Mouse (Mus musculus): ENCODE measurements around the gene Zfyve9. TPM values are rescaled to one million over a fixed set of nuclear protein-coding genes. Genes with fewer than 3 reads are reported as not detected.

Zfyve9 gene
- 2.6 and 3.0 TPM in 2 replicates for polyA plus RNA-seq (2015; fragmentation: Nextera tagmentation; extraction: Ambion mirVana)

GRCm38 (mm10) chr4:108780057-108780863 lies at the start of gene Zfyve9:
Zfyve9 (minus strand) TSS chr4:108780798.
- Histone ChIP-seq H3K36me3 (ENCODE audit: control insufficient read depth, insufficient read depth, low read length) (no peaks in the 10 kb centered on the region), H3K9ac (ENCODE audit: low read length) (peak within 1 kb of the TSS; percentile 98), H3K27ac (replicated peaks) (peak within 1 kb of the TSS; percentile 97), H3K27me3 (ENCODE audit: control insufficient read depth, insufficient read depth, low read length) (no peaks in the 10 kb centered on the region), H3K4me1 (replicated peaks; ENCODE audit: control insufficient read depth, insufficient read depth) (no peaks in the 10 kb centered on the region), H3K9me3 (ENCODE audit: control insufficient read depth, low read length) (no peaks in the 10 kb centered on the region), H3K4me3 (ENCODE audit: low read depth, low read length) (peak within 1 kb of the TSS; percentile 93), H3K4me2 (replicated peaks; ENCODE audit: low read depth) (peak within 1 kb of the TSS; percentile 80)
- DNase-seq (ENCODE audit: low spot score) (peak; percentile 86), ATAC-seq (ENCODE audit: low FRiP score, low TSS enrichment) (peak; percentile 95)
- under 1% methylated on average over 88 of the region's 111 CpGs for WGBS
- TF ChIP-seq CTCF (IDR thresholded peaks at IDR 0.05; ENCODE audit: low read depth): peak; percentile 63
- no peak for TF ChIP-seq EP300 (optimal IDR thresholded peaks at IDR 0.05)

- Histone ChIP-seq H3K4me3 (ENCODE audit: low read depth, low read length) (no peak overlapping the region), H3K36me3 (ENCODE audit: control insufficient read depth, insufficient read depth, low read length) (peaks cover 18% of the 10 kb centered on the region; the same call in 1 of the 2 replicates), H3K4me1 (replicated peaks; ENCODE audit: control insufficient read depth, insufficient read depth) (no peaks in the 10 kb centered on the region), H3K9me3 (ENCODE audit: control insufficient read depth, low read length) (no peaks in the 10 kb centered on the region), H3K9ac (ENCODE audit: low read length) (no peak overlapping the region), H3K27me3 (ENCODE audit: control insufficient read depth, insufficient read depth, low read length) (no peaks in the 10 kb centered on the region), H3K4me2 (replicated peaks; ENCODE audit: low read depth) (no peak overlapping the region), H3K27ac (replicated peaks) (no peak overlapping the region)
- 71% methylated on average over 2 of the region's 2 CpGs for WGBS
- no peak for TF ChIP-seq EP300 (optimal IDR thresholded peaks at IDR 0.05)
- no peak for TF ChIP-seq CTCF (IDR thresholded peaks at IDR 0.05; ENCODE audit: low read depth)
- DNase-seq (ENCODE audit: low spot score) (no peak), ATAC-seq (ENCODE audit: low FRiP score, low TSS enrichment) (no peak)
Measured at GRCm38 (mm10) chr4:108826643-108827042, 46.0 kb upstream of the Zfyve9 start.

GRCm38 (mm10) chr4:108826096-108826495 lies 45.5 kb upstream of the Zfyve9 start:
- H3K36me3 ChIP-seq (ENCODE audit: control insufficient read depth, insufficient read depth, low read length): peaks cover 18% of the 10 kb centered on the region; the same call in 1 of the 2 replicates
- 86% methylated on average over 1 of the region's 1 CpGs for WGBS
- no peaks in the 10 kb centered on the region for H3K9me3 ChIP-seq (ENCODE audit: control insufficient read depth, low read length)
- no peak for TF ChIP-seq EP300 (optimal IDR thresholded peaks at IDR 0.05)
- no peak for TF ChIP-seq CTCF (IDR thresholded peaks at IDR 0.05; ENCODE audit: low read depth)
- DNase-seq (ENCODE audit: low spot score) (no peak), ATAC-seq (ENCODE audit: low FRiP score, low TSS enrichment) (no peak)
- H3K4me1 ChIP-seq (replicated peaks; ENCODE audit: control insufficient read depth, insufficient read depth): no peaks in the 10 kb centered on the region
- no peak overlapping the region for H3K4me3 ChIP-seq (ENCODE audit: low read depth, low read length)
- H3K4me2 ChIP-seq (replicated peaks; ENCODE audit: low read depth): no peak overlapping the region
- H3K27me3 ChIP-seq (ENCODE audit: control insufficient read depth, insufficient read depth, low read length): no peaks in the 10 kb centered on the region
- H3K9ac ChIP-seq (ENCODE audit: low read length): no peak overlapping the region
- no peak overlapping the region for H3K27ac ChIP-seq (replicated peaks)

GRCm38 (mm10) chr4:108825677-108826076 lies 45.1 kb upstream of the Zfyve9 start:
- Histone ChIP-seq H3K27ac (replicated peaks) (no peak overlapping the region), H3K27me3 (ENCODE audit: control insufficient read depth, insufficient read depth, low read length) (no peaks in the 10 kb centered on the region), H3K4me1 (replicated peaks; ENCODE audit: control insufficient read depth, insufficient read depth) (no peaks in the 10 kb centered on the region), H3K36me3 (ENCODE audit: control insufficient read depth, insufficient read depth, low read length) (peaks cover 18% of the 10 kb centered on the region; the same call in 1 of the 2 replicates), H3K4me2 (replicated peaks; ENCODE audit: low read depth) (no peak overlapping the region), H3K9ac (ENCODE audit: low read length) (no peak overlapping the region), H3K9me3 (ENCODE audit: control insufficient read depth, low read length) (no peaks in the 10 kb centered on the region), H3K4me3 (ENCODE audit: low read depth, low read length) (no peak overlapping the region)
- 79% methylated on average over 3 of the region's 3 CpGs for WGBS
- no peak for DNase-seq (ENCODE audit: low spot score)
- no peak for ATAC-seq (ENCODE audit: low FRiP score, low TSS enrichment)
- TF ChIP-seq CTCF (IDR thresholded peaks at IDR 0.05; ENCODE audit: low read depth): no peak
- TF ChIP-seq EP300 (optimal IDR thresholded peaks at IDR 0.05): no peak

GRCm38 (mm10) chr4:108811550-108811949 lies 31.0 kb upstream of the Zfyve9 start:
- no peak for TF ChIP-seq CTCF (IDR thresholded peaks at IDR 0.05; ENCODE audit: low read depth)
- no peak for TF ChIP-seq EP300 (optimal IDR thresholded peaks at IDR 0.05)
- no peaks in the 10 kb centered on the region for H3K9me3 ChIP-seq (ENCODE audit: control insufficient read depth, low read length)
- no peaks in the 10 kb centered on the region for H3K27me3 ChIP-seq (ENCODE audit: control insufficient read depth, insufficient read depth, low read length)
- ATAC-seq (ENCODE audit: low FRiP score, low TSS enrichment) (no peak), DNase-seq (ENCODE audit: low spot score) (no peak)
- H3K36me3 ChIP-seq (ENCODE audit: control insufficient read depth, insufficient read depth, low read length): no peaks in the 10 kb centered on the region
- 74% methylated on average over 6 of the region's 6 CpGs for WGBS
- H3K4me1 ChIP-seq (replicated peaks; ENCODE audit: control insufficient read depth, insufficient read depth): no peaks in the 10 kb centered on the region
- no peak overlapping the region for H3K4me3 ChIP-seq (ENCODE audit: low read depth, low read length)
- H3K27ac ChIP-seq (replicated peaks): no peak overlapping the region
- H3K4me2 ChIP-seq (replicated peaks; ENCODE audit: low read depth): no peak overlapping the region
- no peak overlapping the region for H3K9ac ChIP-seq (ENCODE audit: low read length)

- TF ChIP-seq EP300 (optimal IDR thresholded peaks at IDR 0.05) (no peak), CTCF (IDR thresholded peaks at IDR 0.05; ENCODE audit: low read depth) (no peak)
- no peaks in the 10 kb centered on the region for H3K36me3 ChIP-seq (ENCODE audit: control insufficient read depth, insufficient read depth, low read length)
- H3K9me3 ChIP-seq (ENCODE audit: control insufficient read depth, low read length): no peaks in the 10 kb centered on the region
- DNase-seq (ENCODE audit: low spot score): no peak
- ATAC-seq (ENCODE audit: low FRiP score, low TSS enrichment): no peak
- 76% methylated on average over 4 of the region's 4 CpGs for WGBS
- no peaks in the 10 kb centered on the region for H3K4me1 ChIP-seq (replicated peaks; ENCODE audit: control insufficient read depth, insufficient read depth)
- no peak overlapping the region for H3K4me3 ChIP-seq (ENCODE audit: low read depth, low read length)
- no peaks in the 10 kb centered on the region for H3K27me3 ChIP-seq (ENCODE audit: control insufficient read depth, insufficient read depth, low read length)
- H3K9ac ChIP-seq (ENCODE audit: low read length): no peak overlapping the region
- H3K27ac ChIP-seq (replicated peaks): no peak overlapping the region
- no peak overlapping the region for H3K4me2 ChIP-seq (replicated peaks; ENCODE audit: low read depth)
Measured at GRCm38 (mm10) chr4:108811142-108811541, 30.5 kb upstream of the Zfyve9 start.

Measured in stomach, postnatal 0 days (tissue).